ENCODE assay signal across 17 mouse cellular contexts in the genomic region with DNA sequence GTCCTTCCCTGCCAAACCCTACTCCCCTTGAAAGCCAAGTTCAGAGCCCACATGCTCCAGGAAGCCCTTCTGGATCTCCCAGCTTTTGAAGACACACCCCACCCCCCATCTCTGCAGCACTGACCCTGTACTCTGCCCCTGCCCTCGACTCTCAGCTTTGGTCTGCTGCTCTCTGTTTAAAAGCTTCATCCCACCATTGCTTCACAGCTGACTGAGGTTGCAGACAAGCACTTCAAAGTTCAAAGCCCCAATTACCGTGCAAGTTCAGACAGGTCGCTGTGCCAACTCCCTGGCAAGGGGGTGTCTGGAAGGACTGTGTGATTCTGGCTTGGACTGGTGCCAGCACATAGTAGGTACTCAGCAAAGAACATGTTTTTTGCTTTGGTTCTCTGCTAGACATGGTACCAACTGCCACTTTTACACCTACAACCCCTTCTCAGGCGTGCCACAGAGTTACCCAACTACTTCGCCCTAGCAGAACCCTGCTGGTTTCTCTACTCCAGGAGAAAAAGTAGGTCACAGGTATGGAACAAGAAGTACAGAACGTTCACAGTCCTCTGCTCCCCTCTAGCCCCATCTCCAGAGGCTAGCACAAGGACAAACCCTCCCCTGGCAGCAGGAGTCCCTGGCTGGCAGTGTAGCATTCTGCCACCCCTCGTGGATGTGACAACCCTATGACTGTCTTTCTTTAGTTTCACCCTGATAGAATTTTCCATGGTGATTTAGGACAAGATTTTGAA.
A peak's percentile ranks its signal among the peaks of the same experiment; 100 is the strongest.
DNase-seq lines count a peak whose midpoint lies in the region; ATAC-seq and TF ChIP-seq lines count a peak whose summit lies in the region.
"Had no signal": no experiment of that assay in that cellular context is flagged by ENCODE, and none has a peak within 500 bp of the region (broad histone marks: within the 10 kb centered on the region; RNA-seq: fewer than 3 reads in every experiment).

No protein-coding gene starts in this region.

- H3K36me3 ChIP-seq in lung, postnatal 0 days (ENCODE audit: insufficient read depth, low read length), result no peaks in the 10 kb centered on the region
- no peaks in the 10 kb centered on the region for H3K36me3 ChIP-seq in kidney, adult 2 months (ENCODE audit: control insufficient read depth, insufficient read depth, low read length)
- H3K36me3 ChIP-seq in limb, embryonic 10.5 days, result no peaks in the 10 kb centered on the region; the same call in 1 of the 2 replicates
- H3K36me3 ChIP-seq: embryonic facial prominence, embryonic 12.5 days; heart, embryonic 15.5 days had no signal

- 44% methylated on average over 7 of the region's 7 CpGs for WGBS in lung, postnatal 0 days
- 35% methylated on average over 7 of the region's 7 CpGs for WGBS in kidney, adult 2 months
- 63% methylated on average over 7 of the region's 7 CpGs for WGBS in limb, embryonic 10.5 days

- no peaks in the 10 kb centered on the region for H3K27me3 ChIP-seq in lung, postnatal 0 days (replicated peaks; ENCODE audit: insufficient read depth, low read length)
- H3K27me3 ChIP-seq in kidney, adult 2 months (replicated peaks; ENCODE audit: control insufficient read depth, insufficient read depth, low read length), result no peaks in the 10 kb centered on the region
- H3K27me3 ChIP-seq in limb, embryonic 10.5 days (ENCODE audit: low read depth, poor library complexity, severe bottlenecking), result 0 out of 2 replicates have a peak, but pooled peaks cover 8% of the 10 kb centered on the region

- no peak overlapping the region for H3K4me2 ChIP-seq in lung, postnatal 0 days (replicated peaks; ENCODE audit: low read depth, low read length)
- H3K4me2 ChIP-seq: embryonic facial prominence, embryonic 12.5 days; heart, embryonic 15.5 days; limb, embryonic 15.5 days had no signal

- peak; percentile 28 for ATAC-seq in frontal cortex, adult (ENCODE audit: low TSS enrichment)
- ATAC-seq in lung, postnatal 0 days, result peak; percentile 50
- ATAC-seq: activated CD4-positive, CD25-positive, alpha-beta regulatory T cell, adult 4 months; forebrain, embryonic 14.5 days had no signal

- TF ChIP-seq CTCF in lung, postnatal 0 days (IDR thresholded peaks at IDR 0.05), result no peak
- no peak for TF ChIP-seq CTCF in kidney, adult 2 months (conservative IDR thresholded peaks at IDR 0.05; ENCODE audit: insufficient read depth, insufficient read length, low read depth, low read length)

- no peak for TF ChIP-seq EP300 in lung, postnatal 0 days (IDR thresholded peaks at IDR 0.05)

- H3K4me3 ChIP-seq in lung, postnatal 0 days (ENCODE audit: low read depth, low read length), result no peak overlapping the region
- no peak overlapping the region for H3K4me3 ChIP-seq in kidney, adult 2 months (ENCODE audit: insufficient read depth, low read depth, low read length)
- H3K4me3 ChIP-seq in limb, embryonic 10.5 days, result no peak overlapping the region
- H3K4me3 ChIP-seq: embryonic facial prominence, embryonic 12.5 days; heart, embryonic 15.5 days; limb, embryonic 15.5 days had no signal

- no peak overlapping the region for H3K9ac ChIP-seq in lung, postnatal 0 days (replicated peaks; ENCODE audit: low read depth)
- H3K9ac ChIP-seq: embryonic facial prominence, embryonic 12.5 days; heart, embryonic 15.5 days; limb, embryonic 15.5 days had no signal

- no peaks in the 10 kb centered on the region for H3K4me1 ChIP-seq in lung, postnatal 0 days (ENCODE audit: insufficient read depth, low read depth, low read length)
- no peaks in the 10 kb centered on the region for H3K4me1 ChIP-seq in kidney, adult 2 months (ENCODE audit: control insufficient read depth, insufficient read depth, low read length)
- peaks cover 85% of the 10 kb centered on the region for H3K4me1 ChIP-seq in limb, embryonic 10.5 days

- intact Hi-C loops in heart, postnatal 25 days (cut with DNase I), result no loop called here

- no peak for DNase-seq in frontal cortex, adult 2 months (ENCODE audit: extremely low spot score in 1 of 2, low spot score in 1 of 2)
- no peak for DNase-seq in lung, postnatal 0 days (ENCODE audit: low spot score)
- no peak for DNase-seq in lung, postnatal 10 days
- peak; percentile 74 for DNase-seq in kidney, adult 2 months
- DNase-seq in limb, embryonic 10.5 days (ENCODE audit: low spot score), result no peak
- no peak for DNase-seq in heart, postnatal 25 days (ENCODE audit: low spot score)
- DNase-seq in cerebellum, adult 8-10 months, result no peak
- DNase-seq: cerebellum, postnatal 14 days; gastrocnemius, postnatal 36 days; lung, postnatal 36 days had no signal

- TF ChIP-seq POLR2A in kidney, adult 2 months (IDR thresholded peaks at IDR 0.05; ENCODE audit: low read depth, low read length), result no peak

- H3K9me3 ChIP-seq in lung, postnatal 0 days (ENCODE audit: low read length), result no peaks in the 10 kb centered on the region
- no peaks in the 10 kb centered on the region for H3K9me3 ChIP-seq in limb, embryonic 10.5 days (replicated peaks)
- H3K9me3 ChIP-seq: embryonic facial prominence, embryonic 12.5 days; heart, embryonic 15.5 days; limb, embryonic 15.5 days had no signal

- H3K27ac ChIP-seq in lung, postnatal 0 days (ENCODE audit: low read length), result no peak overlapping the region
- H3K27ac ChIP-seq in kidney, adult 2 months (ENCODE audit: insufficient read depth, low read depth, low read length), result no peak overlapping the region
- H3K27ac ChIP-seq in limb, embryonic 10.5 days, result peak overlapping the region; percentile 57; the same call in 1 of the 2 replicates
- H3K27ac ChIP-seq: embryonic facial prominence, embryonic 12.5 days; heart, embryonic 15.5 days; limb, embryonic 15.5 days; stomach, postnatal 0 days had no signal
